Mouse (Mus musculus) heart, postnatal 14 days (tissue): ENCODE results near the gene Polg. TPM values are rescaled to one million over a fixed set of nuclear protein-coding genes. Genes with fewer than 3 reads are reported as not detected.

Experiments used
- DNase-seq, 2 experiments: peaks; one replicate each; pipeline ENCODE4 v3.0.0; 2021 to 2022
- intact Hi-C: fragments of 180-260 bp; cut with DNase I; formaldehyde crosslinking; loops from one replicate; pipeline ENCODE4 v1.15.1; 2025
- total RNA-seq, 2 experiments: library from RNA; stranded (reverse); gene quantifications; 2 replicates each; pipeline ENCODE4 v1.2.3; 2021

Polg gene
- total RNA-seq, 2 experiments from 2014 or later = 51.4 to 54.7 TPM

DNA sequence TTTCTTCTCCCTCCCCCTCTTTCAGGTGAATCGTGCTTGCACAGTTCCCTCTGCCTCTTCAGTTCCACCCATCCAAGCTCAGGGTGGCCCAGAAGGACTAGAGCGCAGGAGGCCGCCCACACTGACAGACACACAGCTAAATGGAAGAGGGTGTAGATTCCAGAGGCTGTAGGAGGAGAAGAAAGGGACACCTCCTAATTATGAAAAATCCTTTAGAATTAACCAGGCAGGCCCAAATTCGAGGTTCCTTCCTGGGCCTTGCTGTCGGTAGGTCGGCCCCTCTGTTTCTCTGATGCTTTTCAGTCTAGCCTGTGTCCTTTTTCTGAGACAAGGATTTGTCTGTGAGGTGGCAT, 36.9 kb upstream of the Polg start:
- no peak for DNase-seq
- intact Hi-C loops = no loop called here

DNA sequence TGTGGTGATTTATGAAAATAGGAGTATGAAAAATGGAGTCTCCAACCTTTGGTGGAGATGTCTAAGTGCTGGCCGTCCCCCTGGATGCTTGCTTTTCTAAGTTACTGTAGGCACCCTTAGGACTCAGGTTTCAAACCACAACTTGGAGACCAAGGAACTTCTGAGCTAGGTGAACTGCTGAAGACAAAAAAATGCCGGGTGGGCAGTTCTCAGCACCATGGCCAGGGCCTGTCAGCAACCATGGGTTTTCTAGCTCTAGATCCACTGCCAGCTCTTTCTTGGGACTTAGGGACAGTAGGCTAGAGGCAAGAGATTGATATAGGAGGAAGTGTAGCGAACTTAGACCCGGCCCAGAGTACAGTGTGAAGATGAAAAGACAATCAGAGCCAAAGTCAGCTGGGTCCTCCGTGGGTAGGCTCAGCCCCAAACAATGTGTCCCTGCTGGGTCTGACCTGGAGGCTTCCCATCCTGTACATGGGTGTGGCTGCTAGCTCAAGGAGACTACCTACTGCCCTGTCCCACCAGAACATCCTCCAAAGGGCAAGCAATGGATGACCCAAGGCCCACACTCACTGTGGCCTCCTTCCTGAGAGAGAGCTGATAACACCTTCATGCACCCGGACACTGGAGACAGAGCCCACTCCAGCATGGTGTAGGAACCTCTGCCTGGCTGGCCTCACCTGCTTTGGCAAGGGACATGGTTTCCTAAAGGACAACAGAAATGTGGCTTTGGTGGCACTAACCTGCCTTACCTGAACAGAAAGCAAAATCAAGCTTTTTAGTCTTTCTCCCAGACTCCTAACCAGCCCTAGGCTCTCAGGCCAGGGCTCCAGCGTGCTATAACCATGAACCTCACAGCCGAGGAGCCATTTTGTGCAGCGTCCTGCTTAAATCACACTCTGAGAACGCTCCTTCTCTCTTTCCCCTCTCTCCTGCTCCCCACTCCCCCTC, 36.3 kb upstream of the Polg start:
- DNase-seq = no peak
- intact Hi-C loops = no loop called here

DNA sequence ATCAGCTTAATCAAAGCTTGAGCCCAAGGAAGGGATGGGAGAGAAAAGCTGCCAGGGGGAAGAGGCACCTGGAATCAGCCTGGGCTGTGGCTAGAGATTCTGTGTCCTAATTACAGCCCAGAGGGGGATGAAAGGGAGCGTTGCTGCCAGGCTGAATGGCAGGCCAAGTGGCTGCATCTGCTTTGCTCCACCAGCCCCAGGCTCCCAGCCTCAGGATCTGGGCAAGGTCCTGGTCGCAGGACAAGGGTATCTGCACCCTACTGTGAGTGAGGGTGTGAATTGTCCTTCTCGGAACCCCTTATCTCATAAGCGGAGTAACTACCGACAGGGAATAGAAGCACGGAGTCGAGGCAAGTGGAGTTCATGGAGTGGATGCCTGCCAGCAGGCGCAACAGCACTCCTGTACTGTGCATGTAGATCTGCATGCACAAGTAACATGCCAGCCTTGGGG, 35.4 kb upstream of the Polg start:
- intact Hi-C loops = no loop called here

DNA sequence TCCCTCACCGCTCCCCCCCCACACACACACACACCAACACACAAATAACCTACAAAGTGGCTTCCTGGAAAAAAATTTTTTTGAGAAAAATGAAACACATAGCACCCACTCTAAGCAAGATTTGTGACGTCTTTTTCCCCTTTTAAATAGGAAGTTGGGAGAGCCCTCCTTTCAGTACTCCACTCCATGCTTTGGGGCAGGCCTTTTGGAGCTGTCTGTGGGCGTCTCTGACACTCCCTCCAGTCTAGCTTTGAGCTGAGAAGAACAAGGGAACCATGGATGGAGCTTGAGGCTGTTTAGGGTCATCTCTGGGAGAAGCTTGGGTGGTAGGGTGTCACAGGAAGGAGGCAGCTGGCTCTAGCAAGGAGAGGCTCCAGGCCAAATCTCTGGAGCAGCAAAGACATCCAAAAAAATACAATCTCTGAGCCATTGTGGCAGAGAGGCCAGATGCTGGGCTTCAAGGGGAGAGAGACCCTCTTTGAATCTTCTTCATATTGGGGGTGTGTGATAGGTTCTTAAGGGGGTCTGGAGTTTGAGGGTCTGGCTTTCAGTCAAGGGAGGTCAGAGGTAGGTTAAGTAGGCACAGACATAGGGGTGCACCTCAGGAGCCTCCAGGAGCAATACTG, 34.6 kb upstream of the Polg start:
- intact Hi-C loops = no loop called here
- DNase-seq = no peak

More for the DNA sequence above, 35.4 kb upstream of the Polg start:
- DNase-seq = no peak

DNA sequence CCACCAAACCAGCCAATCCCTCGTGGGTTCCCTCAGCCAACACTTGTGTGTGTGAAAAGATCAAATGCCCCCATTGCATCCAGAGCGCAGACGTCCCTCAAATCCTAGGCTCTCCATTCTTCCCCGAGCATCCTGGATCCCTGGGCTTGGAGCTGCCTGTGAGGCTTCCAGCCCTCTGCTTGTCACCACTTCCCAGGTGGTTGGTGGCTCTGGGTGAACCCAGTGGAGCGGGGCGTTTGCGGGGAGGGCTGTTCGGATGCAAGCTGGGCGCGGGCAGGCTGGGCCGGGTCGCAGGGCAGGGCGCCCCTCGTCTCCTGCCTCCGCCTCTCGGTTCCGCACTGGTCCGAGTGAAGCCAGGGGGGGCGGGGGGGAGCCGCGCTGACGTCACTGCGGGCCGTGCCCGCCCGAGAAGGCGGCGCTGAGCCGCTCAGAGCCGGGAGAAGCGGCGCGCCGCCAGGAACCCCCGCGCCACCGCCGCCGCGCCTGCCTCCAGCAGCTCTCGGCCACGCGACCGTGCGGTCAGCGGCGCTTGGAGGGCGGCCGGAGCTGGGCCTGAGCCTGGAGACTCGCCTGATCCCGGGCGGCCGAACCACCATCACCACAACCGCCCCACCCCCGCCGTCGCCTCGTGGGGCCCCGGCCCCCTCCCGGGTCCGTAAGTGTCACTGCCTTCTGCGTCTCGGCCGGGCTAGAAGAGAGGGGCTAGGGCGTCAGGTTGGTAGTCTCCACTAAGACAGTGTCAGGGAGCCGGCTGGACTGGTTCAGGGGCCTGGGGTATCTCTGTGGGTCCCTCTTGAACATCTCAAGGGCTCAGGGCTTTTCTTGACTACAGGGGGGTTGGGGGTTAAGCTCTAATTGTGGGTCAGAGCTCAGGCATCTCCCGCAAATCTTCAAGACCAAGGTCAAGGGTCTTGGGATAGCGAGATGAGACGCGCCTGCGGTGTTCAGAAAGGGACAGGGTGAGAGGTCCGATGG, 33.7 kb upstream of the Polg start:
- intact Hi-C loops = loop anchor here (5.0 kb wide), 2 partner anchors 47 to 227 kb away; no protein-coding TSS in a partner anchor

DNA sequence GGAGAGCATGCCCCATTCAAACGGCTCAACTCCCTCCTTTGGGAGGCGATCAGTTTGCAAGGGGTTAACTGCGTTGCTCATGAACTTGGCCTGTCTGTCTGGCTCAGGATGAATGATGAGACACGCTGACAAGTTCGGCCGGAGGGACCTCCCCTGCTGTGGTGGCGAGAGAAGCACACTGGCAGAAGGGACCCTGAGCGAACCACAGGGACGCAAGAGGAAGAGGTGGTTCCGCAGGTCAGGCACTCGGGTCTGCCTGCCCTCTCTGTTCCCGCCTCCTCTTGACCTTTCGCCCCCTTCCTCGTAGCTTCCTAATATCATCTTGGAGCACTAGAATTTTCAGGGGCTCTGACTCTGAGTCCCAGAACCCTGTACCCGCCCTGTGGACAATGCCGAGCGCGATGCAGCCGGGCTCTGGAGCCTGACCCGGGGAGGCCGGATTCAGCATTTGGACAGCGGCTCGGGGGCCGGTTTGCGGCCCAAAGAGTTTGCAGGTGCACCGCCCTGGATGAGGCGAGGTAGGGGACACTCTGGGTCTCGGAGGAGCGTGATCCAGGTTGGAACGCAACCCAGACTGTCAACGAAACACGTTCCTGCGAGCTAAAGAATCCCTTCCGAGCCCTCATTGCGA, 32.9 kb upstream of the Polg start:
- intact Hi-C loops = loop anchor here (5.0 kb wide), 2 partner anchors 48 to 228 kb away; no protein-coding TSS in a partner anchor
- peak; percentile 54 to 71 for DNase-seq

More for the DNA sequence above, 33.7 kb upstream of the Polg start:
- DNase-seq = peak in 1 of 2 experiments; percentile 7

DNA sequence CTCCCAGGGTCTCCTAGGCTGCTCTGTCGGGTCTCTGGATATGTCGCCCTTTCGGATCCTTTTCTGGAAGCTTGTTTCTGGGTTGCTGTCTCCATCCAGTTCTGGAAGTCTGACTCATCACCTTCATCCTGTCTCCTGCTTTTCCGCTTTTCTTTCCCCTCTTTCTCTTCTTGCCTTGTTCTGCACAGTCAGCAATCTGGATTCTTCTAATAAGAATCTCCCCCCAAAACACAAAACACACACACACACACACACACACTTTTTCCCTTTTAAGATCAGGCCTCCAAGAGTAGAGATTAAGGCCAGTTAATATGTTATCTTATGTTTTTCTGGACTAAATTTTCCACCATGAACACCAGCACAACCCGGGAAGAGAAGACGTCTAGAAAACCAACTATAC, 32.2 kb upstream of the Polg start:
- no peak for DNase-seq
- intact Hi-C loops = loop anchor here (5.0 kb wide), 2 partner anchors 49 to 229 kb away; no protein-coding TSS in a partner anchor

DNA sequence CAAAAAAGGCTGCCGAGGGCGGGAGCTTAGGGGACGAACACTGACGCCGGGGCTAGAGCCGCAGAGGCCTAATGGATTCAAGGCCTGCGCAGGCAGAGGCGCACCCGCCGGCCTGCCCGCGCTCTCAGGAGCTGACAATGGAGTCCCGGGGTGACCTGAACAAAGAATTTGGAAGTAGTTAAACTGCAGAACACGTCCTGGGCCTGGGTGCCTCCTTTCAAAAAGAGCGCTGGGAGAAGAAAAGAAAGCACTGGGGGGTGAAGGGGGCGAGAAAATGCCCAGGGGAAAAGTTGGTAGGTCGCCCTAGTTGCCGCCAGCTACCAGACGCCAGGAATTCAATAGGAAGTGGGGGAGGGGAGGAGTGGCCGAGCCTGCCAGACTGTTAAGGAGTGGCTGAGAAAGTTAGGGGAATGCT, 31.5 kb upstream of the Polg start:
- DNase-seq = no peak
- intact Hi-C loops = loop anchor here (2.0 to 5.0 kb wide), 3 partner anchors 50 to 230 kb away; no protein-coding TSS in a partner anchor

DNA sequence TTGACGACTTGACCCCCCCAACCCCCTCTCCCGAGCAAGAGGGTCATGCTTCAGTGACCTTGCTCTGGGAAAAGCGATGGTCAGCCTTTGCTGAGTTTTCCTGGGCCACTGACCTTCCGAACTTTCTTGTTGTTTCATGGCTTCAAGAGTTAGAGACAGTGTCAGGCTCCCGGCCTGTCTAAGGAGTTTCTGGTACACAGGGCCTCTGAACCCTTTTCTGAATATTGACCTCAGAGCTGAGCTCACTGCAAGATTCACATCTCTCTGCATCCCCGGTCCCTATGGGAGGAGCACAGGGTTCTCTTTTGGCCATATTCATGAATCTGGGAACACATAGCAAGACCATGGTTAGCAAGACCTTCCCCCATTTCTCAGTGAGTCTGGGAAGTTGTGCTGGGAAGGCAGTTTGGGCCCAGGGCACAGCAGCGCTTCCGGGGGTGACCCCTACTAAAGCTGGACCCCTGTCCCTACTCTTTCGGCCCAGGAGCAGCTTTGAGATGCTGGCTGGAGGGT, 30.7 kb upstream of the Polg start:
- intact Hi-C loops = loop anchor here (1.0 to 5.0 kb wide), 4 partner anchors 50 to 230 kb away; no protein-coding TSS in a partner anchor
- no peak for DNase-seq

DNA sequence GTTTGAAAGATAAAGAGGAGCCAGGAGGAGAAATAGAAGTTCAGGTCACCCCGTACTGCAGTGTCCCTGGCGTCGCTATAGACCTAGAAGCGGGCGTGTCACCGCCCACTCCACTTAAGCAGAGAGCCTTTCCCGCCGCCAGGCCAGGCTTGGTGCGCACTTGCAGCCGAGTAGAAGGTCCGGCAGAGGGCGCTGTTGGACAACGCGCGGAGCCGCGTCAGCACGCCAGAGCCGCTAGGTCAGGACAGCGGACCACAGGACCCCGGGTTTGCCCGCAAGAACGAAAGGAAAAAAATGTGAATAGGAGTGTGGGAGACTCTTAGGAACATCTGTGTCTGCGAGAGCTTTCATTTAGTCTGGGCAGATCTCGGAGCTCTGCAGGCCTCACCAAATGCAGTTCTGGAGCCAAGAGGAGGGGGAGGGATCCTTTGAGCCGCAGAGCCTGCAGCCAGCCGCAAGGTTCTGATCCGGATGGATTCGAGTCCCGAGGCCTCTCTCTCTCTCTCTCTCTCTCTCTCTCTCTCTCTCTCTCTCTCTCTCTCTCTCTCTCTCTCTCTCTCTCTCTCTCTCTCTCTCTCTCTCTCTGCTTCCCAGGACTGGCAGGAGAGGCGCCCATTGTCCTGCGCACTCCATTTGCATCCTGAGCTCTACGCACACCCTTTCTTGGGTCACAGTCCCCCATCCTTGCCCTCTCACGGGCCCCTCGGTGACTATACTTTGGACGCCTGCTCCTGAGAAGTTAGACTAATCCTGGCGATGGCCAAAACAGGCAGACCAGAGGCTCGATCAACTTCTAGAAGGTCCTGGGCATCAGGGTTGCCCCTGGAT, 30.0 kb upstream of the Polg start:
- intact Hi-C loops = loop anchor here (1.0 to 5.0 kb wide), 4 partner anchors 51 to 231 kb away; no protein-coding TSS in a partner anchor
- peak; percentile 90 to 93 for DNase-seq

DNA sequence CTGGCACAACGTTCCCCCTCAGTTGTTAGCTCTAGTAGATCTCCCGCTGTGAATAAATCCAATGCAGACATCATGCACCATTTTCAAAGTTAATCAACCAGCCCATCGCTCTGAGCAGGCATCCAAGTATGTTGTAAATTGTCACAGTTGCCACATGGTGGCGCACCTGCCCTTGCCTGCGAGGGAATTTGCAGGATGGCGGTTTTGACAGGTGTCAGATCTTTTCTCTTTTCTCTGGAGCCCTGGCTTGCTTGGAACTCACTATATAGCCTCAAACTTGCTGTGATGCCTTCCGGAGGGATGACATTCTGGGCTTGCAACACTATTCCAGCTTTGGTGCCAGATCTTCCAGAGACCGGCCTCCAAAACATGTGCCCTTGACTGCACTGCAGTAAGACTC, 27.8 kb upstream of the Polg start:
- DNase-seq = peak; percentile 52 to 65
- intact Hi-C loops = no loop called here

DNA sequence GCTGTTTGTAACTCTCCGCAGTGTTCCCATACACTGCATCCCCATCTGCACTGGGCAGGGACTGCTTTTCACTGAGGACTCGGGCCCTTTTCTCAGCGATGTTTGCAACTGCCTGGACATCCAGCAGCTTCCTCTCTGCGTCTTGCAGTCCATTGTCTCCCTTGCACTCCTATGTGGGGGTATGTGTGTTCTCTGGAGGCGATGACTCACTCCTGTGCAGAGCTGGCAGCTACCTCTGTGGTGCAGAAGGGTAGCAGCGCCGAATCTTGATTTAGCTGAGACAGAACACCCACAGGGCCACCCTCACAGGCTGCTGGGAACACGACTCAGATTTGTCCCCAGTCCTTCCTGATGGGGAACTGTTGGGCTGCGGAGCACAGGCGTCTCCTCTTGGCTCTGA, 20.4 kb upstream of the Polg start:
- DNase-seq = no peak
- intact Hi-C loops = no loop called here

DNA sequence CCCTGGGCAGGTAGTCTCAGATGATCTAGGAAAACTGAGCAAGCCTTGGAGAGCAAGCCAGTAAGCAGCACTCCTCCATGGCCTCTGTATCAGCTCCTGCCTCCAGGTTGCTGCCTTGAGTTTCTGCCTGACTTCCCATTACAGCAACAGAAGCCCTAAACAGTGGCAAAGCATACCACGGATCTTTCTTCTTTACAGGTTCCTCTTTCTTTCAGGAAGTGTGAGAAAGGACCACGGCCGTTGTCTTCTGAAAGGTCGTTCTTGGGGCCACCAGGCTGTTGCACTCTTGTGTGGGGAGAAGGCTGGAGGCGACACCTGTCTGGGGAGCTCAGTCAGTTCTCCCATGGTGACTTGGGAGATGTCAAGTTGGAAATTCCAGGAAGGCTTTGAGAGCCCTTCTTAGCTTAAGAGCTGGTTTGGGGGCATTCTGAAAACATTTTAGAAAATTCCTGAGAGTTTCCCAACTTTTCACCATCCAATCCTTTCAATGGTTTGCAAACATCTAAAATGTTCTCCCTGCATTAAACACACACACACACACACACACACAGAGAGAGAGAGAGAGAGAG, 8.8 kb upstream of the Polg start:
- intact Hi-C loops = loop anchor here (5.0 kb wide), 1 partner anchor 103 kb away; no protein-coding TSS in a partner anchor
- DNase-seq = no peak

DNA sequence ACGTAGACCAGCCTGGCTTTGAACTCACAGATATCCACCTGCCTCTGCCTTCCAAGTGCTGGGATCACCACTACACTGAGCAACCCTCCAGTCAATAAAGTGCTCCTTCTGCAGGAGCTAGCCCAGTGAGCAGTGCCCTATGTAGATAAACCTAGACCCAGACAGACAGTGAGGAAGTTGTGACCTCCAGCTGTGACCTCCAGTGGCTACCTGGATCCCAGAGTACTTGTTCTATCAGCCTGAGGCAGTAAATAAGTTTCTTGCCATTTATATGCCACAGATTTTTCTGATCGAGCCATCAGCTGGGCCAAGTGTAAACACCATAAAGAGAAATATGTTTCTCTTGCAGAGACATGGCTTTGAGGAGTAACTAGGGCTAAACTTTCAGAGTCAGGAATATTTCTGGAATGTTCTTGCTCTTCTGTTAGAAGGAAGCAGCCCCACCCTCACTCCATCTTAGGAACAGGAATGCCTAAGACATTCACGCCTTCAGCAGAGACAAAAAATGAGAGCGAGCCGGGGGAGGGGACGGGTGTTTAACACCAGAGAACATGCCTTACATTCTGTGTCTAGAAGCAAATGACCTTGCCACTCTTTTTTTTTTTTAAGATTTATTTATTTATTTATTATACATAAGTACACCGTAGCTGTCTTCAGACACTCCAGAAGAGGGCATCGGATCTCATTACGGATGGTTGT, 7.5 kb upstream of the Polg start:
- intact Hi-C loops = loop anchor here (5.0 kb wide), 1 partner anchor 101 kb away; no protein-coding TSS in a partner anchor
- no peak for DNase-seq

DNA sequence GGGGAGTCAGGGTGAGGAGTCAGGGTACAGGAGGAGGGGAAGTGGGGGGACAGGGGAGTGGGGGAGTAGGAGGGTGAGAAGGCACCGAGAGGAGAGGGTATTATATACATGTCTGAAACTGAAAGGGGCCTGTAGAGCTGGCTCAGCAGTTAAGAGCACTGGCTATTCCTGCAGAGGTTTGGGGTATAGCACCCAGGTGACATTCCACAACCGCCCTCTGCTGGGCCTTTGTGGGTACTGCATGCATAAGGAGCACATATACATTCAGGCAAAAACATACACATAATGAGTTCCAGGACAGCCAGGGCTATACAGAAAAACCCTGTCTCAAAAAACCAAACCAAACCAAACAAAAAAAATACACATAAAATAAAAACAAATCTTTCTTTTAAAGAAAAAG, 6.6 kb upstream of the Polg start:
- intact Hi-C loops = loop anchor here (5.0 kb wide), 1 partner anchor 100 kb away; no protein-coding TSS in a partner anchor
- DNase-seq = no peak

DNA sequence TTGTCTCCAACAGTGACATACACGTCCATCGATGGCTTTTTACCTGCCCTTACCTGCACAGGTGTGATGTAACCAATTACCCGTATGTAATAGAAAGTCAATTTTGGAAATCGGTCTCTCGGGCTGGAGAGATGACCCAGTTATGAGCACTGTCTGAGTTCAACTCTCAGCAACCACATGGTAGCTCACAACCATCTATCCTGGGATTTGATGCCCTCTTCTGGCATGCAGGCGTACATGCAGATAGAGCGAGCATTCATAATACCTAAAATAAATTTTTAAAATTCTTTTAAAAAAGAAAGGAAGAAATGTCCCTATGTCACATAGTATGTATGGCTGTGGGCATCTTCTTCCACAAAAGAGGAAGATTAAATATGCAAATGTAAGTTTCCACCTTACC, 5.3 kb upstream of the Polg start:
- DNase-seq = no peak
- intact Hi-C loops = loop anchor here (5.0 kb wide), 1 partner anchor 99 kb away; no protein-coding TSS in a partner anchor

DNA sequence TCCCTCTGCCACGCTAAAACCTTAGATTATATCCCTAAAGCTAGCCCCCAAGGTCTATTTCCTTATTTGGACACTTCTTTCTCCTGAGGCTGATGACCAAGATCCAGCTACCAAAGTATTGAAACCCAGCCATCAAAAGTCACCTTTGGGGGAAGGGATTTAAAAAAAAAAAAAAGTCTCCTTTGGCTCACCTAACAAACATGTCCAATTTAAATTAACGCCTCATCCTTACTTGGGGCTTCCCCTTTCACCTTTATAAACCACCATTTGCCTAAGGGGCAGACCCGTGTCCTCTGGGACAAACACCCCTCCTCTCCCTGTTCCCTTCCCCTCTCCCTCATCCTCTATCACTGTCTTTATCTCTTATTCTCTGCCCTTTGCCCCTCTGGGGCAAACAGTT, 4.6 kb upstream of the Polg start:
- DNase-seq = no peak
- intact Hi-C loops = loop anchor here (5.0 kb wide), 1 partner anchor 98 kb away; no protein-coding TSS in a partner anchor
